Mouse (Mus musculus): ENCODE data around the gene Gm17124. TPM values are rescaled to one million over a fixed set of nuclear protein-coding genes. Genes with fewer than 3 reads are reported as not detected.

The Gm17124 gene
- polyA plus RNA-seq (2014; fragmentation: Illumina TruSeq; extraction: RNeasy Lipid Tissue Mini Kit (QIAGEN cat#74804); ENCODE audit: low read depth, low replicate concordance) = not detected

DNA sequence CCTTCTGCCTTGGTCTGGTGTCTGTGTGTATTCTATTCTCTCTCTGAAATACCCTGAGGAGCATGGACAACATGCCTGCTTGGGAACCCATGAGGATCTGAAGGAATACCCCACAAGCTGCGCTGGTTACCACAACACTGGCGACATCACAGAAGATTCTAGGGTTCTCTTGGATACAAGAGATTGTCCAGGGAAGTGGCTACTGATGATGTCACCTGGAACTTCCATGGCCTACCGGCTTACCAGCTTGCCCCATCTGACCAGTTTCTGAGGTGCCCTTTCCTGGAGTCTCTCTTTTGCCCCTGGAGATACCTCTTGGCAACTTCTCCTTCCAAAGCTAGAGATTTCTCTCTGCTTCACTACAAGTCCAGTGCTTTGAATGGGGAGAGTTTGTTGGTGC lies at the start of gene Gm17124:
TSS of gene Gm17124 (minus strand) at position 101 of the 400 bp plus-strand sequence.

DNA sequence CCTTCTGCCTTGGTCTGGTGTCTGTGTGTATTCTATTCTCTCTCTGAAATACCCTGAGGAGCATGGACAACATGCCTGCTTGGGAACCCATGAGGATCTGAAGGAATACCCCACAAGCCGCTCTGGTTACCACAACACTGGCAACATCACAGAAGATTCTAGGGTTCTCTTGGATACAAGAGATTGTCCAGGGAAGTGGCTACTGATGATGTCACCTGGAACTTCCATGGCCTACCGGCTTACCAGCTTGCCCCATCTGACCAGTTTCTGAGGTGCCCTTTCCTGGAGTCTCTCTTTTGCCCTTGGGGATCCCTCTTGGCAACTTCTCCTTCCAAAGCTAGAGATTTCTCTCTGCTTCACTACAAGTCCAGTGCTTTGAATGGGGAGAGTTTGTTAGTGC lies 42.1 kb upstream of the Gm17124 start, which contains the start of gene Gm3633:
TSS of gene Gm3633 (minus strand) at position 101 of the 400 bp plus-strand sequence.

Other genes with a start within 250 kb of the Gm17124 start
- not detected for gene Gm8005, start 160.2 kb downstream of the Gm17124 start, polyA plus RNA-seq (2014; fragmentation: Illumina TruSeq; extraction: RNeasy Lipid Tissue Mini Kit (QIAGEN cat#74804); ENCODE audit: low read depth, low replicate concordance)
- gene Gm8011, start 136.0 kb downstream of the Gm17124 start, polyA plus RNA-seq (2014; fragmentation: Illumina TruSeq; extraction: RNeasy Lipid Tissue Mini Kit (QIAGEN cat#74804); ENCODE audit: low read depth, low replicate concordance) = not detected
- gene Gm8020, start 97.5 kb downstream of the Gm17124 start, polyA plus RNA-seq (2014; fragmentation: Illumina TruSeq; extraction: RNeasy Lipid Tissue Mini Kit (QIAGEN cat#74804); ENCODE audit: low read depth, low replicate concordance) = not detected
- gene Gm8024, start 75.6 kb downstream of the Gm17124 start, polyA plus RNA-seq (2014; fragmentation: Illumina TruSeq; extraction: RNeasy Lipid Tissue Mini Kit (QIAGEN cat#74804); ENCODE audit: low read depth, low replicate concordance) = not detected
- gene Gm3633, start 42.0 kb upstream of the Gm17124 start, polyA plus RNA-seq (2014; fragmentation: Illumina TruSeq; extraction: RNeasy Lipid Tissue Mini Kit (QIAGEN cat#74804); ENCODE audit: low read depth, low replicate concordance) = not detected
- gene Gm10378, start 56.1 kb upstream of the Gm17124 start, polyA plus RNA-seq (2014; fragmentation: Illumina TruSeq; extraction: RNeasy Lipid Tissue Mini Kit (QIAGEN cat#74804); ENCODE audit: low read depth, low replicate concordance) = not detected
- gene Gm3015, start 168.9 kb upstream of the Gm17124 start, polyA plus RNA-seq (2014; fragmentation: Illumina TruSeq; extraction: RNeasy Lipid Tissue Mini Kit (QIAGEN cat#74804); ENCODE audit: low read depth, low replicate concordance) = not detected
- gene Gm10377, start 198.1 kb upstream of the Gm17124 start, polyA plus RNA-seq (2014; fragmentation: Illumina TruSeq; extraction: RNeasy Lipid Tissue Mini Kit (QIAGEN cat#74804); ENCODE audit: low read depth, low replicate concordance) = not detected